Mouse (Mus musculus) kidney, postnatal 4 days (tissue): Measurements from ENCODE around the gene Slmap.
A peak's percentile ranks its signal among the peaks of the same experiment; 100 is the strongest.
"Not testable (repeated sequence)": the region's sequence is repeated elsewhere in the genome, so short reads cannot be mapped to it uniquely, and the experiment has no call there.

Source experiments
- DNase-seq, 2 experiments: peaks; one replicate each; pipeline ENCODE4 v3.0.0; 2021; ENCODE audit warnings: mixed read lengths in 2 of 2

Gene Slmap

DNA sequence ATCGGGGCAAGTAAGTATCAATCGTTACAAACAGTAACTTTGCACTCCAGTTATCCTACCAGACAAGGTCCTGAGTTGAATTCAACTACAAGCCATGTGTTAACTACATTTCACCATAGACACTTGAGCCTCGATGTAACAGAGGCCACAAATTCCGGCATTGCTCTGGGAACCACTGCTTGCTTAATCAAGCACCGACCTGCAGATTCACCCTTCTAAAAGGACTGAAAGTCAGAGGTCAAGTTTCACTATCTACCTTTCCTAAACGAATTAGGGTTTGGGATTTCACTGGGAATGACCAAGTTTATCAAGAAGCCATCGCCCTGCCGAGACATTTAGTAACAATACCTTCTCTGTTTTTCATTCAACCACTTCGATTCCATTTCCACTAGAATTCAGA lies 2.0 kb downstream of the Slmap start:
- no peak for DNase-seq

- DNase-seq = no peak
Measured at GRCm38 (mm10) chr14:26531410-26532313, 3.1 kb downstream of the Slmap start.

DNA sequence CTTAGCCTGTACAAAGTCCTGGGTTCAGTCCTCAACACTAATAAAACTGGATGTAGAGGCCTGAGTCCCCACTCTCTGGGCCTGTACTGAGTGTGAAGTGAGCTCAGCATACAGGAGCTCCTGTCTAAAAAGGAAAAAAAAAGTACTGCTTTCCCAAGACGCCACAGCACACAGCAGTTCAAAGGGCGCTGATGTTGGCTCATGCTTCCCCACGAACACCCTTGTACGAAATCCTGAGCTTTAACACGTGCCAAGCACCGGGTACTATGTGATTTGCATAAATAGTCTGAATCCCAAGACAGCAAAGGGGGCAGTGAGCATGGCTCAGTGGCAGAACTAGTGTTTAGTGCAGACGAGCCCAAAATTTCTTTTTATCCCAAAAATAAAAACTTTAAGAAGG lies 4.4 kb downstream of the Slmap start:
- peak; percentile 23 to 34 for DNase-seq

DNA sequence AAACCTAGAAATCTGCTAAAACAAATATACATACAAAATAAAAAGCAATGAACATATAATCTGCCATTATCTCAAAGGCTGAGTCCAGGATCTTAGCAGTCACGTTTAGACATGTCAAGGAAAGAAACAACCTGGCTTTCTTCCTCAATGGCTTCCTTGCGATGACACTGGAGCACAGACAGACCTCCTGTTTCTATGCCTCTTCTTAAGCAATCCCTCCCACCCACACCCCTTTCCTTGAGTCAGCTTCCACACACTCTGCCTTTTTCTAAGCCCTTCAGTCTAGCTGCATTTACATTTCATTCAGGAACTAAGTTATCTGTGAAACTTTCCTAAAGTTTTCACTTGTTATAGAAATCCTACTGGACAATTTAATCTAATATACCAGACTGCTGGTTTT lies 6.4 kb downstream of the Slmap start:
- no peak for DNase-seq

DNA sequence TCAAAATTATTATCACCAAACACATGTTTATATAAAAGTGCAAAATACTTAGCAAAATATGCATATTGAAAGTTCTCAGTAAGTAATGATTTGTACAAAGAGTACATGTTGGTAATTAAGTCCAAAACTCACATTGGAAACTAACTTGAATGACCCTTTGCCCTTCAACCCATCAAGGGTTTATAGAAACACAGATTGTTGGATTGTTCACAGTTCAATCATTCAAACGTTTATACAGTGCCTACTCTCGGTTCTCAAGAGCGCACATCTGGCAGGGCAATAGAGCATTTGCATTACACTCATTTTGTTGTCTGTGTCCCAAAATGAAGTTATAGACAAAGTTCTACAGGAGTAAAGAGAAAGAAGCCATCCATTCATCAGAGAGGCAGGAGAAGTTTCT lies 8.8 kb downstream of the Slmap start:
- DNase-seq = no peak

DNA sequence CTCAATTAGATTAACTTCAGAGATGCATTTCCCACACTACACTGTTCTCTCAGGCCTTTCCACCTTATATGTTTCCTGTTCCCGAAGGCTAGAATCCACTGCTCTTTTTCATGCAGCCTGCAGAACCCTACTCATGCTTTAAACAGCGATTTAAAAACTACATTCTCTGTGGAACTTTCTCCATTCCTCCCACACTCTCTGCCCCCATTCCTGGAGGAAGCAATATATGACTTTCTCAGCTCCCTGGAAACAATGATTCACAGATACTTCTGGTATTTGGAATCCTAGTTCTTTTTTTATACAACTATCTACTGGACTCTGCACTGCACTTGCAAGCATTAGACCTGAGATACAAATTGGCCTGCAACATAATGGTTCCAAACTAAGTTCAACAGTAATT lies 11.6 kb downstream of the Slmap start:
- DNase-seq = no peak

GRCm38 (mm10) chr14:26519831-26520230 lies 14.9 kb downstream of the Slmap start:
- DNase-seq = no peak

GRCm38 (mm10) chr14:26517843-26518242 lies 16.9 kb downstream of the Slmap start:
- no peak for DNase-seq

GRCm38 (mm10) chr14:26516232-26516631 lies 18.5 kb downstream of the Slmap start:
- DNase-seq = not testable (repeated sequence)

DNA sequence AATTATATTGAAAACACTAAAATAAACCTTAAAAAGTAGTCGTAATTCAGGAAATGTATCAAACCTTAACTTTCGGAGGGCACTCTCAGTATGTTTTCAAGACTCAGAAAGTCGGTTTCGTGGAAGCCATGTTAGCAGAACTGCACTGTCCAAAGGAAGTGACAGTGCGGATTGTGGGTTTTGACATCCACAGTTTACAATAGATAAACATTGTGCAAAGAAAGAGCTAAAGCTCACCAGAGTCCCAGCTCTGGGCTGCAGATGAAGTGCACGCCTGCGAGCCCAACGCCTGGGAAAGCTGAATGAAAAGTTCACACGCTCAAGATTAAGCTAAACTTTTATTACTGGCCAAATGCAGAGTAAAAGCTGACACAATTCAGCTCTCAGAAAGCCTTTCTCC lies 18.9 kb downstream of the Slmap start:
- DNase-seq = no peak

- DNase-seq = no peak
Measured at GRCm38 (mm10) chr14:26510545-26510944, 24.2 kb downstream of the Slmap start.

DNA sequence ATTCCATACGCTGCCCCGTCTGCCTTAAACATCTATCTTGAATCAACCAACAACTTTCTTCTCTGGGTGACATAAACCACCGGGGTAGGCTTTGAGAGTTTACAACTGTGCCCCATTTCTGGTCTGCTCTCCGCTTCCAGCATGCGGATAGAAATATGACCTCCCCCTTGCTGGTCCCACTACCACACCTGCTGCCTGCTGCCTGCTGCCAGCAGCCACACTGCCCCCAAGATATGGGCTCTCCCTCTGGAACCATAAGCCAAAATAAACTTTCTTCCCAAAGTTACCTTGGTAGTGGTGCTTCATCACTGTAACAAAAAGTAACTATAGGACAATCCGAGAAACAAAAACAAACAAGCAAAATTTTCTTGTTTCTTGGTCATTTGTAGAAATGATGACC lies 26.6 kb downstream of the Slmap start:
- no peak for DNase-seq

DNA sequence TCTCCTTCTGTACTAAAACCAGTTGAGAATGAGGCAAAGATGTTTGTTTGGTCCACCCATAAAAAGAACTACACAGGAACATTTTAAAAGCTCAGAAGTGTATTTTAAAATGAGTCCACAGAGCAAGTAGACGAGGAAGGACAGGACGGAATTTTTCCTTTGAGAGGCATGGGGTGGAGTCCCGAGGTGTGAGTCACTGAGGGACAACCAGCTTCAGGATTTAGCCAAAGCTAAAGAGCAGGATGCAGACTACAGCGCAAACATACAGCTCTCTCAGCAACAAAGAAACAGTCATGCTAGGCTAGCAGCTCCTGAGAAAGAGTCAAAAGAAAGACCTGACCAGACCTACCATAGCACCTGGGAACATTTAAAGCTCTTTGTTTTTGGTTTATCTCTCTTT lies 27.4 kb downstream of the Slmap start:
- no peak for DNase-seq

DNA sequence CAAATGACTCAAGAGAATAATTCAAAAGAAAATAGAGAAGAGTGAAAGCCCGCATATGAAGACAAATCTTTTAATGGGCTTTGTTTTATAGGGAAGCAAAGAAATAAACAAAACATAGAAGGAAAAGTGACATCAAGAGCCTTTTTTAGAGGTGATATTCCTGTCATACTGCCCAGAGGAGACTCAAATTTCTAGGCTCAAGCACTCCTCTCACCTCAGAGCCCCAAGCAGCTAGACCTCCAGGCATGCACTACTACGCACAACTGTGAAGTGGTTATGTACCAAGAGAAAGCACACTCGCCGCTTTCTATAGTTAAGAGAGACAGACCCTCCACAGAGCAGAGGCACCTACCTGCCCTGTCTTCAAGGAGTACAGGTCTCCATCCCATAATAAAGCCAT lies 30.2 kb downstream of the Slmap start:
- DNase-seq = no peak

GRCm38 (mm10) chr14:26500136-26500933 lies 34.4 kb downstream of the Slmap start:
- DNase-seq = no peak

- DNase-seq = no peak
Measured at GRCm38 (mm10) chr14:26495021-26495420, 39.7 kb downstream of the Slmap start.

DNA sequence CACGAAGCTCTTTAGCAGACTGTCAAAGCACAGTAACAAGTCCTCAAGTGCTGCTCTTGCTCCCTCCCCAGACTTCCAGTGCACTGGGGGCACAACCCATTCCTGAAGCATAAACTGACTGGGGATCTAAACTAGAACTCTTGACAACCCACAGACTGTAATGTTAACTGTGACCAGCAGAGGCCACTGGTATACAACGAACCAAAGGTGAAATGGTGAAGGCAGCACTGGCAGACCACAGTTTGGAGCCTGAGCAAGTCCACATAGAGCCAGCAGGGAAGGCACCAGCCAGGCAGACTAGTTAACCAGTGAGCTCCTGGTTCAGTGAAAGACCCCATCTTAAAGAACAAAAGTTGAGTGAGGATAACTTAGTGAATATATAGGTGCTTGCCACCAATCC lies 43.6 kb downstream of the Slmap start:
- DNase-seq = peak; percentile 78 to 81

DNA sequence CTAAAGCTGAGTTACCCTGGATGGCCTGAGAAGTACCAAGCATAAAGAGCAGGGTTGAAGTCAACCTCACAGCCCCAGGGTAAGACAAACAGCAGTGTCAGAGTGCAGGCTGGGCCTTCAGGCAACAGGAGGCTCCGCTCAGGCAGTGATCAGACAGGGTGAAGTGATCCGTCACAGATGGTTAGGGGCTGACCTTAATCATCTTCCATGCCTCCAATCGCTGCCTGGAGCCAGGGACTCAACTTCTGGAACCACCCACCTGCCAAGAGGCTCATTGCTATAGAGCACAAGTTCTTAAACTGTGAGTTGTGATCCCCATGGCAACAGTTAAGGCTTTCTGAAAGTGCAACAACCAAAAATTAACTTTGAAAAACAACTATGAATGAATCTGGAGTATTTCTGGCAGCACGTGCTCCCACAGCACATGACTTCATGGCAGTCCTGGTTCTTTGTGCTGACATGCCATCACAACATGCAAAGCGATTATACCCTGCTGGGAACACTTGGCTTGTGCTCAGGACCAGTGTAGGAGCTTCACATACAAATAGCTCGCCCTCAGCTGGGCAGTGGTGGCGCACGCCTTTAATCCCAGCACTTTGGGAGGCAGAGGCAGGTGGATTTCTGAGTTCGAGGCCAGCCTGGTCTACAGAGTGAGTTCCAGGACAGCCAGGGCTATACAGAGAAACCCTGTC lies 46.3 kb downstream of the Slmap start:
- DNase-seq = peak; percentile 6 to 19

DNA sequence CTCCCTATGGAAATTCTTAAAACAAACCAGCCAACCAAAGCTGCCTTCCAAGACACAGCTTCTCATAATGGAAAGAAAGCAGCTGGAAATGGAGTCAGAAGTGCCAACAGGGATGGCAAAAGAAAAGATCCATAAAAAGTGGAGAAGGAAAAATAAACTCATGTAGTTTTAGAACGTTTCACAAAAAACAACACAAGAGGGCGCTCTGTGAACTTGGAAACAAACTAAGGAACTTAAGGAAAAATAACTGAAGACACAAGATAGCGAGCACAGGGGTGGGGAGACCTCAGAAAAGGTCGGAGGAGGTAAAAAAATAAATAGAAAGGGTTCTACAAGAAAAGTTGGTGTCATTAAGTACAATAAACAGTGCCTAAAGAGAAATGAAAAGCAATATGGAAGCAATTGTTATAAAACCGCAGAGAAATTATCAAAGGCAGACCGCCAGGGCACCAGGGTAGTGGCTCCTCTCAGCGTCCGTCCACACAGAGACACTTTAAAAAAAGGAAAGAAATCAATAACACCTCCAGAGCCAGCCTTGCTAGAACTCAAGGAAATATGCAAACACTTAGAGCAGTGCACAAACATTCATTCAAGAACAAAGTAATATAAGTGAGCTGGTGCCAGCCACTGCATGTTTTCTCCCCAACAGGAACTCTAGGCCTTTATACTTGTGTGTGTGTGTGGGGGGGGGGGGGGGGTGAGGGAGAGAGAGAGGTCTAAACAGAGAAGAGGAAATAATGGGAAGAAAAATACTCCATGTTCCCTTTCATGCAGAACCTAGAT lies 48.1 kb downstream of the Slmap start:
- peak; percentile 6 to 11 for DNase-seq

GRCm38 (mm10) chr14:26481457-26481856 lies 53.3 kb downstream of the Slmap start:
- DNase-seq = no peak

GRCm38 (mm10) chr14:26477738-26478137 lies 57.0 kb downstream of the Slmap start:
- DNase-seq = no peak

GRCm38 (mm10) chr14:26476391-26476790 lies 58.3 kb downstream of the Slmap start:
- no peak for DNase-seq

- DNase-seq = no peak
Measured at GRCm38 (mm10) chr14:26467974-26468373, 66.8 kb downstream of the Slmap start.
